Mouse (Mus musculus) embryonic facial prominence, embryonic 13.5 days (tissue): Measurements from ENCODE around the gene Fam241b. TPM values are rescaled to one million over a fixed set of nuclear protein-coding genes. Genes with fewer than 3 reads are reported as not detected.

ENCODE experiments used
- ATAC-seq: fragments of 200-750 bp; cut with Nextera tagmentation; 2 replicates; pipeline ENCODE4 v1.8.0; 2017; ENCODE audit warnings: low read depth; ENCODE audit not compliant: insufficient number of reproducible peaks, insufficient read depth, low FRiP score, low TSS enrichment
- H3K27ac ChIP-seq: fragments of 300-500 bp; sonication (generic); 2 replicates; pipeline ENCODE4 v1.5.1; 2015; ENCODE audit warnings: moderate library complexity, mild to moderate bottlenecking, inconsistent platforms
- H3K27me3 ChIP-seq: fragments of 300-500 bp; sonication (generic); 2 replicates; pipeline ENCODE4 v1.6.1; 2015; ENCODE audit warnings: mild to moderate bottlenecking, inconsistent platforms
- H3K36me3 ChIP-seq: fragments of 300-500 bp; sonication (generic); 2 replicates; pipeline ENCODE4 v1.6.1; 2015; ENCODE audit warnings: mild to moderate bottlenecking, inconsistent platforms
- H3K4me1 ChIP-seq: fragments of 300-500 bp; sonication (generic); 2 replicates; pipeline ENCODE4 v1.6.1; 2015; ENCODE audit warnings: inconsistent platforms
- H3K4me2 ChIP-seq: fragments of 300-500 bp; sonication (generic); 2 replicates; pipeline ENCODE4 v1.6.1; 2015; ENCODE audit warnings: moderate library complexity, mild to moderate bottlenecking, inconsistent platforms
- H3K4me3 ChIP-seq: fragments of 300-500 bp; sonication (generic); 2 replicates; pipeline ENCODE4 v1.5.1; 2015; ENCODE audit warnings: mild to moderate bottlenecking, inconsistent platforms
- H3K9ac ChIP-seq: fragments of 300-500 bp; sonication (generic); 2 replicates; pipeline ENCODE4 v1.6.1; 2015; ENCODE audit warnings: mild to moderate bottlenecking, inconsistent platforms
- H3K9me3 ChIP-seq: fragments of 300-500 bp; sonication (generic); 2 replicates; pipeline ENCODE4 v1.6.1; 2016; ENCODE audit warnings: inconsistent platforms
- WGBS: fragments of 180-500 bp; shearing (Covaris S2); methylation state at CpG from one replicate; pipeline ENCODE4 v1.1.7; 2015; ENCODE audit warnings: mixed read lengths; 5-methylcytosine and 5-hydroxymethylcytosine counted together
- polyA plus RNA-seq: library from polyadenylated mRNA; unstranded; fragments of >200 nt; fragmentation: Nextera tagmentation; extraction: Ambion mirVana; gene quantifications from 2 replicates; pipeline ENCODE4 v1.2.1, GENCODE M21; 2015

The Fam241b gene
- polyA plus RNA-seq, 1 experiment from 2014 or later, result 21.2 TPM

DNA sequence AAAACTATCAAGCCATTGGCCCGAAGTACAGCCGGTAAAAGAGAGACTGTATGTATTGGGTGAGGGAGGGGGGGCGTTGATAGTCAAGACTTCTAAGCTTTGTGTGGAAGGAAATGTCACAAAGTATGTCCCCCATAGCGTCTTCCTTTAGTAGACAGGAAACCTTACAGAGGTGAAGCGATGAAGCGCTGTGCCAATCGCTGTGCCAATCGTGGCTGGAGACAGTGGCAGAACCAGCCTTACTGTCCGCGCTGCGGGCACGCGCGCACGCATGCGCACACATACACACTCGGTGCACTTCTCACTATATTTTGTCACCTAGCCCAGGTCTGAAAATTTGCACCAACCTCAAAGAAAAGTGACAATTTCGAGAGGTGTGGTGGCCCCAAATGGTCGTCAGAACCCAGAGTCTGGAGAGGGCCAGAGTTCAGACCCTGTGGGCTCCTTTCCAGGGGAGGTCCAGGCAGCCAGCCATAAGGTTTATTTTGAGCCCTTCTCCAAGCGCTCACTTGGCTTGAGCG, 15.9 kb downstream of the Fam241b start:
- H3K36me3 ChIP-seq, result no peaks in the 10 kb centered on the region
- 42% methylated on average over 21 of the region's 21 CpGs for WGBS
- H3K4me2 ChIP-seq, result no peak overlapping the region
- no peaks in the 10 kb centered on the region for H3K9me3 ChIP-seq
- H3K4me3 ChIP-seq, result no peak overlapping the region
- ATAC-seq, result no peak
- H3K9ac ChIP-seq, result no peak overlapping the region
- peaks cover 67% of the 10 kb centered on the region for H3K27me3 ChIP-seq
- peaks cover 13% of the 10 kb centered on the region for H3K4me1 ChIP-seq
- no peak overlapping the region for H3K27ac ChIP-seq

GRCm38 (mm10) chr10:62127137-62127536, 16.6 kb downstream of the Fam241b start:
- H3K36me3 ChIP-seq, result no peaks in the 10 kb centered on the region
- H3K9me3 ChIP-seq, result no peaks in the 10 kb centered on the region
- no peak overlapping the region for H3K4me2 ChIP-seq
- no peak for ATAC-seq
- H3K4me3 ChIP-seq, result no peak overlapping the region
- H3K4me1 ChIP-seq, result peaks cover 7% of the 10 kb centered on the region
- 46% methylated on average over 6 of the region's 6 CpGs for WGBS
- H3K27ac ChIP-seq, result no peak overlapping the region
- no peak overlapping the region for H3K9ac ChIP-seq
- peaks cover 60% of the 10 kb centered on the region for H3K27me3 ChIP-seq

GRCm38 (mm10) chr10:62113865-62114647, 29.7 kb downstream of the Fam241b start:
- Histone ChIP-seq H3K9ac (no peak overlapping the region), H3K4me2 (no peak overlapping the region), H3K9me3 (no peaks in the 10 kb centered on the region), H3K36me3 (no peaks in the 10 kb centered on the region), H3K4me1 (peaks cover 8% of the 10 kb centered on the region; the same call in 1 of the 2 replicates), H3K27ac (no peak overlapping the region), H3K4me3 (no peak overlapping the region), H3K27me3 (peaks cover 27% of the 10 kb centered on the region)
- ATAC-seq, result no peak
- WGBS, result 70% methylated on average over 9 of the region's 9 CpGs

DNA sequence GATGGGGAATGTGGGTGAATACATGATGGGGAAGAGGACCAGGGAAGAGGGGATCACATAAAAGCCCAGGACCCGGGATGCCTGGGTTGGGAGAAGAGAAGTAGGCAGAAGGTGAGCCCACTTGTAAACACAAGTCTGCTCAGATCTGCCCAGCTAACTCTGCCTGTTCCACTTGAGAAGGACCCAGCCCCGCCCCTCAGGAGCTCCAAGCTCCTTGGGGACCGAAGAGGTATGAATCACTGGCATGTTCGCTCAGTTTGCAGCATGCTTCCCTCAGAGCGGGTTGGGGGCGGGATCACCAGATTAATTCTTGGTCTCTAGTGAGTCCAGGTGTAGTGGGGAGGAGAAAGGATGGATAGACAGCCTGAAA, 32.5 kb downstream of the Fam241b start:
- Histone ChIP-seq H3K9ac (peak overlapping the region; percentile 81), H3K4me1 (peaks cover 8% of the 10 kb centered on the region; the same call in 1 of the 2 replicates), H3K9me3 (no peaks in the 10 kb centered on the region), H3K27me3 (peaks cover 35% of the 10 kb centered on the region), H3K4me3 (peak overlapping the region; percentile 70), H3K27ac (no peak overlapping the region), H3K4me2 (peak overlapping the region; percentile 93), H3K36me3 (no peaks in the 10 kb centered on the region)
- no peak for ATAC-seq
- WGBS, result 39% methylated on average over 6 of the region's 6 CpGs

DNA sequence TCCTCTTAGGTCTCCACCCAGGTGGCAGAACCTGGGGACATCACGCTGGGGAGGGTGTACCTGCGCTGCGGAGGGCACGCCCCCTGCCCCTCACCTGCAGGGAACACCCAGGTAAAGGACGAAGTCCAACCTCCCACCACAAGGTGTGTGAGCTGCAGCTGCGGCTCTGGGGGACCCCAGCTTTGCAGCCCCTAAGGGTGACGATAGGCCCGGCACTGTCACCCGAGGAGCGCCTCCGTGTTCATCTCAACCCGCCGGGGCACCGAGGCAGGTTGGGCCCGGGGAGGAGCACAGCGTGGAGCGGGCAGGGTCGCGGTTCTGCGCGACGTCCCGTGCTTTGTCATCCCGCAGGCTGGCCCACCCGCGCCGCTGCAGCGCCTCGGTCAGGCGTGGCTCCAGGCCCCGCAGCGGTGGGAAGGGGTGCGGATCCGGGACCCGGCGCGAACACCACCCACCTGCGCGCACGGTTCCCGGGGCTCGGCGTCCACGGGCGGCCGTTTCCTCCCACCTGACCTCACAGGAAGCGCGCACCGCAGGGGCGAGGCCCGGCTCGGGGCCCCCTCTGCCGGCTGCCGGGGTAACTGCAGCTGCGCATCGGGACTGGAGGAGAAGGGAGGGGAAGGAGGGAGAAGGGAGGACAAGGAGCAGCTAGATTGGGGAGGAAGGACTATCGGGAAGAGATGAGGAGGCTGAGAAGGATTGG, 33.1 kb downstream of the Fam241b start:
- Histone ChIP-seq H3K4me2 (peak overlapping the region; percentile 93), H3K9me3 (no peaks in the 10 kb centered on the region), H3K4me1 (peaks cover 8% of the 10 kb centered on the region; the same call in 1 of the 2 replicates), H3K4me3 (peak overlapping the region; percentile 70), H3K9ac (peak overlapping the region; percentile 81), H3K36me3 (no peaks in the 10 kb centered on the region), H3K27ac (no peak overlapping the region), H3K27me3 (peaks cover 35% of the 10 kb centered on the region)
- ATAC-seq, result no peak
- WGBS, result 1% methylated on average over 57 of the region's 57 CpGs

- H3K4me2 ChIP-seq, result no peak overlapping the region
- peaks cover 54% of the 10 kb centered on the region for H3K27me3 ChIP-seq
- no peak overlapping the region for H3K27ac ChIP-seq
- peaks cover 8% of the 10 kb centered on the region; the same call in 1 of the 2 replicates for H3K4me1 ChIP-seq
- WGBS, result 69% methylated on average over 9 of the region's 9 CpGs
- H3K9me3 ChIP-seq, result no peaks in the 10 kb centered on the region
- H3K9ac ChIP-seq, result no peak overlapping the region
- H3K4me3 ChIP-seq, result no peak overlapping the region
- no peaks in the 10 kb centered on the region for H3K36me3 ChIP-seq
- ATAC-seq, result no peak
Observed at GRCm38 (mm10) chr10:62107048-62107447, 36.7 kb downstream of the Fam241b start.

GRCm38 (mm10) chr10:62104835-62105576, 38.7 kb downstream of the Fam241b start:
- Histone ChIP-seq H3K9me3 (no peaks in the 10 kb centered on the region), H3K27me3 (peaks cover 36% of the 10 kb centered on the region), H3K4me2 (no peak overlapping the region), H3K4me1 (peaks cover 6% of the 10 kb centered on the region), H3K36me3 (no peaks in the 10 kb centered on the region), H3K9ac (no peak overlapping the region), H3K27ac (no peak overlapping the region), H3K4me3 (no peak overlapping the region)
- no peak for ATAC-seq
- WGBS, result 24% methylated on average over 7 of the region's 7 CpGs

GRCm38 (mm10) chr10:62101504-62102439, 41.9 kb downstream of the Fam241b start:
- Histone ChIP-seq H3K4me1 (peaks cover 10% of the 10 kb centered on the region), H3K4me3 (no peak overlapping the region), H3K9me3 (no peaks in the 10 kb centered on the region), H3K36me3 (no peaks in the 10 kb centered on the region), H3K27ac (no peak overlapping the region), H3K27me3 (peaks cover 19% of the 10 kb centered on the region), H3K4me2 (peak overlapping the region; percentile 14; the same call in 1 of the 2 replicates), H3K9ac (no peak overlapping the region)
- 6% methylated on average over 7 of the region's 7 CpGs for WGBS
- no peak for ATAC-seq

DNA sequence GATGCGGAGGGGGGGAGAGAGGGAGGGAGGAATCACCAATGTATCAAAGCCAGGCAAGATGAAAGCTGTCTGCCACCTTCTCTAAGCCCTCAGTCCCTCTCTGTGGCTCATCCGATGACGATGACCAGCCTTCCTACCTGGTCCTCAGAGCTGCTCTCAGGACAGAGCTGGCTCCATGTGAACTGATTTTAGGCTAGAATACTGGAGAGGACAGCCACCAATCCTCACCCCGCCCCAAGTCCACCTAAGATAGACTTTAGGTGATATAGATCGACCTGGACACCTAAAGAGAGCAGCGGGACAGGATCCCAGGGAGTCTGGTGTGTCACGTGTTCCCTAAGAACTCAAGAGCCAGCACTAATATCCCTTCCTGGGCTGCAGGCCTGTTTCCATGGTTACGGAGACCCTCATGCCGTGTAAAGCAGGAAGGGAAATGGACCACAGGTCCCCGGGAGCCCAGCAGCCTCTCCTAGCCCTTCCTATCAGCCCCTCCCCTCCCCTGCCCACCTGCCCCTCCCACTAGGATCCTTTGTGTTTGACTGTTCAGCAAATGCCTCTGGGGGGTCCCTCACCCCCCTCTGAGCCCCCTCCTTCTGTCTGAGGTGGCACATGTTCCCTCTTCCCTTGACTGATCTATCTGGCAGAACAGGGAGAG, 43.8 kb downstream of the Fam241b start:
- no peaks in the 10 kb centered on the region for H3K9me3 ChIP-seq
- H3K27me3 ChIP-seq, result peaks cover 18% of the 10 kb centered on the region
- no peak overlapping the region for H3K4me3 ChIP-seq
- no peak overlapping the region for H3K9ac ChIP-seq
- peaks cover 10% of the 10 kb centered on the region for H3K4me1 ChIP-seq
- H3K4me2 ChIP-seq, result no peak overlapping the region
- no peak overlapping the region for H3K27ac ChIP-seq
- WGBS, result 57% methylated on average over 10 of the region's 10 CpGs
- ATAC-seq, result no peak
- no peaks in the 10 kb centered on the region for H3K36me3 ChIP-seq

GRCm38 (mm10) chr10:62094401-62094800, 49.3 kb downstream of the Fam241b start:
- Histone ChIP-seq H3K4me3 (no peak overlapping the region), H3K36me3 (no peaks in the 10 kb centered on the region), H3K9me3 (no peaks in the 10 kb centered on the region), H3K27me3 (no peaks in the 10 kb centered on the region), H3K4me2 (no peak overlapping the region), H3K27ac (no peak overlapping the region), H3K9ac (no peak overlapping the region), H3K4me1 (no peaks in the 10 kb centered on the region)
- no peak for ATAC-seq
- WGBS, result 86% methylated on average over 6 of the region's 6 CpGs
